Mouse (Mus musculus) cerebellum, adult 9-10 months (tissue): ENCODE measurements around the gene Srms.
"Not testable (repeated sequence)": the region's sequence is repeated elsewhere in the genome, so short reads cannot be mapped to it uniquely, and the experiment has no call there.

Source experiments
- DNase-seq: peaks from one replicate; pipeline ENCODE4 v3.0.0; 2022

Gene Srms

DNA sequence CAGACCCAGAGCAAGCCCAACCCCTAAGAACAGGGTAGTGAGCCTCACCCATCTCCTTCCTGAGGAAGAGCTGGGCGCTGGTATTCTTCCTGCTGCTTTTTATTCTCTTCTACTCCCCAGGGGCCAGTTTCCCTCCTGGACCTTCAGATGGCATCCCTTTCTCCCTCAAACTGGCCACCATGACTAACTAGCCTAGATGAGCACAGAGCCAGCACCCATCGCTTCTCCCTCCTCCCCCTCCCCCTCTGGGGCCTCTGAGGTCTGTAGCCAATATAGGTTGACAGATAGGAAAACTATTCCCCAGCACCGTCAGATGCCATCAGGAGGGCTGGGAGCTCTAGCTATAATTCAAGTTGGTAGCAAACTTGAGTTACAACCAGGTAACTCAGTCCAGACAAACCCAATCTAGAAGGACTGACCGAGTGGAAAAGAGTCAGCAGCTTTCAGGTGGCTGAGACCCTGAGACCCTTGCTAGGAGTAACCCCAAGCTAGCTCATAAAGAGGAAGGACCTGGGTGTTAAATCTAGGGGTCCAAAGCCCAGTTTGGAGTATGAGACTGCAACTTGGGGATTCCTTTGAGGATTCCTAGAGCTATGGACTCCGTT is 6.0 kb upstream of the Srms start:
- no peak for DNase-seq

DNA sequence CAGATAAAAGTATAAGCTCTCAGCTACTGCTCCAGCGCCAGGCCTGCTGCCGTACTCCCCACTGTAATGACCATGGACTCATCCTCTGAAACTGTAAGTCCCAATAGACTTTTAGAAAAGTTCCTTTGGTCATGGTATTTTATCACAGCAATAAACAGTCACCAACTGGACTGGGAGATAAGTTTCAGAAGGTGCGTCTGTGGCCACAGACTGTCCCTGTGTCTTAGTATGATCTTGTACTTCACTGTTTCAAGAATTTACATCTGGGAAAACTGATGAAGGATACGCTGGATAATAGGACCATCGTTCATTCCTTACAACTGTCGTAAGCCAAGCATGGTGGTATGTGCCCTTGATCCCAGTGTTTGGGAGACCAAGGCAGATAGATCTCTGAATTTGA is 3.1 kb upstream of the Srms start:
- DNase-seq, result no peak

DNA sequence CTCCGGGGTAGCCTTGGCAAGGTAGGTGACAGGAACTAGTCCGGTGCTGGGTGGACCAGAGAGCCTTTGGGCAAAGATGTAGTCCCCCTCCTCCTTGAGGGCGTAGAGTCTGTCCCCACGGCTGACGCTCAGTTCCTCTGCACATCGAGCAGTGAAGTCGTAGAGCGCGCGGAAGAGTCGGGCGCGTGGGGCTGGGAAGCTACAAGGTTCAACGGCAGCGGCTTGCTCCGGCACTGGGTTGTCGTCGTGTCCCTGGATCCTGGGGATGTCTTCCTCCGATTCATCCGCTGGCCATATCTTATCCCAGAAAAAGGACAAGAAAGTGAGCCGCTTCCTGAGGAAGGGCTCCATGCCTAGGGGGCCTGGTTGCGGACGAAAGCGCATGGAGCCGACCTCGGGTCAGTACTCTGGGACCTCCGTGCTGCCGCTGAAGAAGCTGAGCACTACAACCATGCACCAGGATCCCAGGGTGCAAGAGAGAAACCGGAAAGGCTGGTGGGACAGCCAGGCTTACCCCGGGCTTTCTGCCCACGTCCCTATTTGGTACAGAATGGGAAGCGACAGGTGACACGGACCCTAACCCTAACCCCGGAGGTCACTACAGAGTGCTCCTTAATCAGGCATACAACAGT is 480 bp downstream of the Srms start:
- no peak for DNase-seq

DNA sequence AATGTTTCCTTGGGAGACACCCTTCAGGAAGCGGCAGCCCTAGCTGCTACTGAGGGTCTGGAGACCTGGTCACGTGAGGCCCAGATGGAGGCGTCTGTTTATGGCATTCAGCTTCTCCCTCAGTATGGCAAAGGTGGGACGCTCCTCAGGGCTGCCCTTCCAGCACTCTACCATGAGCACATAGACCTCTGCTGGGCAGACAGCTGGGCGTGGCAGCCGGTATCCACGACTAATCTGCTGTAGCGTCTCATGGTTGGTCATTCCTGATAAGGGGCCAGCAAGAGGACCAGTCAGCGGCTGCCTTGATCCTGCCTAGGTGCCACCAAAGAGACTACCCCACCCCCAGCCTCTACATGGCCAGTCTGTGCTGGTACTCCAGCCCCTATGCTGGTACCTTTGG is 6.9 kb downstream of the Srms start:
- no peak for DNase-seq

DNA sequence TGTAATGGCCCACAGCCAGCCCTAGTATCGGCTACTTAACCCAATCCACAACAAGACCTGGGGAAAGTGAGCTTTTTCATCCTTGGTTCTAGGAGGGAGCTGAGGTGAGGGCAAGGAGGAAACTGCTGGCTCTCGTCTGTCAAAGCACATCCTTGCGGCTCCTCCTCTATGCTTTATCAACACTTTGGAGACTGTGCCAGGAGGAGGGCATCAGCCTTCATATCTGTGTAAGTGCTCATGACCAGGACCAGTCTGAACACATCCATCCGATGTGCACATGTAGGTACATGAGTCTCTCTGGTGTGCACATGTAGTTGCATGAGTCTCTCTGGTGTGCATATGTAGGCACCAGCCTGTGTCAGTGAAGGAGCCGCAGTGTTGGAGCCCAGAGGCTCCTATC is 7.3 kb downstream of the Srms start:
- DNase-seq, result no peak

DNA sequence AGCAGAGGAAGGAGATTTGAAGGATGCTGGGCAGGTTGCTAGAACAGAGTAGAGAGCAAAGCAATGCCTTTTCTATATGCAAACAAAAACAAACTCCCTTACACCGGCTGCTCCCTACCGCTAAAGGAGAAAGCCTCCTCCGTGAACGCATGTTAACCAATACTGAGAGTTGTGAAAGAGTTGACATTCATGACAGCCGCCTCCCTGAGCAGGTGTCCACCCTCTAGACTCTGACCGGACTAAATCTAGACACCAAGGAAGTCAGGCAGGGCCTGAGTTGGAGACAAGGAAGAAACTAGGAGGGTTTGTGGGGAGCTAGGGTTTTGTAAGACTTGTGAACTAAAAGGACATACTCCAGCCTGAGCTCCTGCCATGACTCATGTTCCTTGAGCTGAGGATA is 10.1 kb downstream of the Srms start:
- DNase-seq, result no peak

DNA sequence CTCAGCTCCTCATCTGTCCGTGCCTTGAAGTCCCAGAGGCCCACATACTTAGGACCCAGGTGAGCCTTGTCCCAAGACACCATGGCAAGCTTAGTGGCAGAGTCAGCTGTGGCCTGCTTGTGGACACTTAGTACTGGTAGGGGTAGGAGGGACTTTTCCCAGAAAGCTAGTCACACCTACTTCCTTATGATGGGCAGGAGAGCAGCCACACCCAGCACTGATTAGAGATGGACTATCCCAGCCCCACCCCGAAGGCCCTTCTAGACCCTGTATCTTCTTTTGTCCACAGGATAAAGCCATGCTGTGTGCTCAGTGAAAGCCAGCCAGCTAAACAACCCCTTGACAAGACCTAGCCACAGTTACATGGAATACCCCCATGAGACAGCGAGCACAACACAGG is 10.6 kb downstream of the Srms start, which contains the start of gene Ptk6:
Gene Ptk6 (minus strand): TSS at position 368 of the 400 bp plus-strand sequence.
- DNase-seq, result no peak

DNA sequence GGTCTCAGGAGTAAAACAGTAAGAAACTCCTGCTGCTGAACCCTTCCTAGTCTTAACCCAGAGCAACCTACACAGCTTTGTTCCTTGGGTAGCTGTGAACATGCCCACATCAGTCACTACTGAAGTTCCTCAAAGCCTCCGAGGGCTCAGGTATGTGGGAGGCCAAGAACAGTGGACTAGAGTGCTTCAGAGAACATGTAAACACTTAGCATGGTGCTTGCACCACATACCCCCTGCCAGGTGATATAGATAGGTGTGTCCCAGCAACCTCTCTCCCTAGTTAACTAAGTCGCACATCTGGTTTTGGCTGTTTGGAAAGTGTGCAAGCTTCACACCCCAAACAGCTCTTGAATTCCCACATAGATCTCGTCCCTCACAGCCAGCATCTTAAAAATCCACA is 11.4 kb downstream of the Srms start:
- DNase-seq, result no peak

DNA sequence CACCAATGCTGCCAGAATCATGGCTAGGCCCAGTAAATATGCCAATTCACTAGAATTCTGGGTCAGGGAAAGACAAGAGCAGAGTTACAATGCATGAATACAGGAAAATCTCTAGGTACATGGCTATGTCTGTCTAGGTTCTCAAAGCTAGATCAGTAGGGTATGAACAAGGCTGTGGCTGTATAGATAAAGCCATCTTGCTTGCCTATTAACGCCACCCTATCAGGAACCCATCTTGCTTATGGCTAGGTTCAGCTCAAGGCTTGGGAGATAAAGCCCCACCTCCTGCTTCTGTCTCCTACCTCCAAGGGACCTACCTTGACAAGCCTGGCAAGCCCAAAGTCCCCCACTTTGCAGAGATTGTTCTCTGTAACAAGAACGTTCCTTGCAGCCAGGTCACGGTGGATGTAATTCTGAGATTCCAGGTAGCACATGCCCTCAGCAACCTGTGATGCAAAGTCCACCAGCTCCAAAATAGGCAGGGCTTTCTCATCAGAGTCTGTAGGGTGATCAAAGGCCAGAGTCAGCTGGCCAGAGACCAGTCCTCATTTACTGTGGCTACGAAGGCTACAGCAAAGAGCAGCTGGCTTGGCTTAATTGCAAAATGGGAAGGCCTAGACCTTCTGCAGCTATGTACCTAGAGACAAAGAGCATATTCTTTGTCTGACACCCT is 16.2 kb downstream of the Srms start:
- DNase-seq, result no peak

DNA sequence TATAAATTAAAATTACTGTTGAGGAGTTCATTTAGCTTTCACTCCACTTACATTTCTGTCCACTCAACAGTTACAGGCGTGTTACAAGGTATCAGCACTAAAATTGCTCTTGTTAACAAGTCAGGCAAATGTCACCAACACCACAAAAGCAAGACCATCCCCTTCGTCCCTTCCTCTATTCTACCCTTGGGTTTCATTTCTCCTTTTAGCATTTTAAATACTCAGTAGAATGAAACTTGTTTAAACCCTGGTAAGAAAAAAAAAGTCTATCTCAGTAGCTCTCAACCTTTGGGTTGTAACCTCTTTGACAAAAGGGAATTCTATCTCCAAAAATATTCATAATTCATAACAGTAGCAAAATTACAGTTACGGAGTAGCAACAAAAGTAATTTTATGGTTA is 19.9 kb downstream of the Srms start:
- no peak for DNase-seq

DNA sequence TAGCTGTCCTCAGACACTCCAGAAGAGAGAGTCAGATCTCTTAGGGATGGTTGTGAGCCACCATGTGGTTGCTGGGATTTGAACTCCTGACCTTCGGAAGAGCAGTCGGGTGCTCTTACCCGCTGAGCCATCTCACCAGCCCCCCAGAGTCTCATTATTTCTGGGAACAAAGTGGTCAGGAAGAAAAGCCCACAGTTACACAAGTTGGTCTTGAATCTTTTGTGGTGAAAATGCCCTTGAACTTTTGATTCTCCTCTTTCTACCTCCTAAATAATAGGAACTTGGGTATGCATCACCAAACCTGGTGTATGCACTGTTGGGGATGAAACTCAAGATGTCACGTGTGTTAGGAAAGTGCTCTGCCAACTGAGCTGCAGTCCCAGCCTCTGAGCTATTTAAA is 21.0 kb downstream of the Srms start:
- DNase-seq, result no peak

DNA sequence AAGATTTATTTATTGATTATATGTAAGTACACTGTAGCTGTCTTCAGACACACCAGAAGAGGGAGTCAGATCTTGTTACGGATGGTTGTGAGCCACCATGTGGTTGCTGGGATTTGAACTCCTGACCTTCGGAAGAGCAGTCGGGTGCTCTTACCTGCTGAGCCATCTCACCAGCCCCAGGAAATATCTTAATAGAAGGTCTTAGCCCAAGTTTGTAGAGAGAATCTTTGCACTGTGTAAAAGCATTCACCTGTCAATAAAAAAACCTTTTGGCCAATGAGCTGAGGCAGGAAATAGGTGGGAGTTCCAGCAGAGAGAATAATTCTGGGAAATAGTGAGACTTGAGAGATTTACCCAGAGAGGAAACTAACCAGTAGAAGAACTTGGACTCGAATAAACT is 21.6 kb downstream of the Srms start:
- DNase-seq, result not testable (repeated sequence)

DNA sequence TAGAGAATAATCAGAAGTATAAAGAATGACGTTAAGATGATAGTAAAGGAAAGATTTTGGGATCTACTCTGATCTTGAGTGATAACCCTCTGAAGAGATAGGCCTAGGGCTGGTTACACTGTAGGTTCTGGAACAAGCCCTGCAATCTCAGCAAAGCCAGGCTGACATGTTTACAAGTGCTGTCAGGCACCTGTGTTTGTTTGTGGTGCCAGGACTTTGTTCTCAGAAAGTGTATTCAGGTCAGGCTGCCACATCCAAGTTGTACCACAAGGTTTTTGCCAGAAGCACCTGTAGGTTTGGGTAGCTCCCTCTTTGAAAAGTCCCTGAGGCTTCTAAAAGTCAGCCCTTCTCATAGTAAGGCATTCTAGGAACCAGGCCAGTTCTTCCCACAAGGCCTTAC is 23.7 kb downstream of the Srms start:
- no peak for DNase-seq

DNA sequence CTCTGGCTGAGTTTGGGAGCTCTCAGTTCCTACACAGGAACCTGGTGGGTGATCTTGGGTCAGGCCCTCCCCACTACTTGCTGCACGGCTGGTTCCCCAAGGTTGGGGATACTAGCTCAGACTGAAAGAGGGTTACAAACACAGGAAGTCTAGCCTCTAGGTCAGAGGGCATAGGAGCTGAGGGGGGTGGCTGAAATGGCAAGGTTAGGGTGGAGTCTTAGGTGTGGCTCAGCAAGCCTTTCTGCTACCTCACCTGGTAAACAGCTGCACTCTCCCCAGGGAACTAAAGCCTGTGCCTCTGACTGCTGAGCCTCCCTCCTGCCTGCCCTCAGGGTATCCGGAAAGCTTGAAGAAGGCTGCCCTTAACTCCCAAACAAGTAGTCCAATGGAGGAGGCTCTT is 24.3 kb downstream of the Srms start:
- no peak for DNase-seq

DNA sequence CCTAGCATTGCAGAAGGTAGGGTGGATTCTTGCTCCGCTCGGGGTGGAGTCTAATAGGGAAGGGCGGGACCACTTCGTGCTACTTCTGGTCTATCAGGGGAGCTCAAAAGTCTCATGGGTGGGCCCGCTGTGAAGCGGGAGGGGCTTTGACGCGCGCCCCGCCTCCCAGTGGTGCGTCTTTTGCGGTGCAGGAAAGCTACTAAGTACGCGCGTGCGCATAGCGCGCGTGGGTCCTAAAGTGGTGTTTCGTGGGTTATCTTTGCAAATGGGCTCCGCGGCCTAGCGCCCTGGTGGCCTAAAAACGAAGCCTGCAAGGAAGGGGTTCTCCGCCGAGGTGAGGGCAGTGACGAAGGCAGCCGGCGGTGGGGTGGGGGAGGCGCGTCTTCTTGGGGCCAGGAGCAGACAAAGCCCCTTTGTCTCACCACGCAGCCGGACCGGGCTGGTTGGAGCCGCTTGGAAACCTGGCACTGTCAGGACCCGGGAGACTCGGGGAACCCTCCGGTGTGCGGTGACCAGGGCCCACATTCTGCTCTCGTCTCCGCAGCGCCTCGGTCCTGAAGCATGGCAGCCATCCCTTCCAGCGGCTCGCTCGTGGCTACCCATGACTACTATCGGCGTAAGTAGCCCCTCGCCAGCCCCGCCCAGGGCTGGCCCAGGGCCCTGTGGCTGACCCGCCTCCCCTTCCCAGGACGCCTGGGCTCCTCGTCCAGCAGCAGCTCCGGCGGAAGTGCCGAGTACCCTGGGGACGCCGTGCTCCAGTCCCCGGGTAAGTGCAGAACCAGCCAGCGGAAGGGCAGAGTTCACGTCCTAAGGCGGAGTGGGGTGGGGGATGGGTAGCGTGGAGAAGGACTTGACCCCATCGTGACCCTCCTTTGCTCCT is 25.6 kb downstream of the Srms start, which contains the start of gene Ppdpf:
Gene Ppdpf (plus strand): TSS at position 127 of the 880 bp plus-strand sequence.
- DNase-seq, result peak; percentile 88

DNA sequence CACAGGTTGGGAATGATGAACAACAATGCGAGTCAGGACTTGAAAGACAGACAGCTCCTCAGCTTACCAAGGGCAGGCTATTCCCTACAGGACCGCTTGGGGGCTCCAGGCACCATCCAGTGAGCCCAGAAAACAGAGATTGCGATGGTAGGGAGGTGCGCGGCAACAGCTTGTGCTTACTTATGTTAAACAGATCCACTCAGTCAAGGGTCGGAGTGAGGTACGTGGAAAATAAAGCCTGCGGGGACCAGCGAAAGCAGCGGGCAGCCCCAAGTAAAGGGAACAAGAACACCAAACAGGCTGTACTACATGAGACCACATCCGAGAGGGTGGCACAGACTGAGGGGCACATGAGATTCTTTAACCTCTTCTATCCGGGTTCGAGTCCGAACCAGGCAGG is 26.4 kb downstream of the Srms start:
- DNase-seq, result peak; percentile 94

DNA sequence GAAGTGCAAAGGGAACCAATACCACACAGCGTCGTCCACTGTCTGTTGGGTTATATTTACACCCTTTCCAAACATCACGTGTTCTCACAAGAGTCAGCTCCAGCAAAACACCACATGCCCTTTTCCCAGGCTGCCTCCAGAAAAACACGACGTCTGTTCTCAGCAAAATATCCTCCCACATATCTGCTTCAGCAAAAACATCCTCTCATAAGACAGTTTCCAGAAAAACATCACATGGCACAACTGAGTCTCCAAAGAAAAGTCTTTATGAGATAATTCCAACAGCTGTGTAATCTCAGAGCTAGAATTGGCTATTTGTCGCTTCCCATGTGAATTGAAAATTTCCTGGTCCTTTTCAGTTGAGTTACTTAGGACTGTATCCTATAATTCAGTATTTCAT is 32.1 kb downstream of the Srms start:
- DNase-seq, result no peak

DNA sequence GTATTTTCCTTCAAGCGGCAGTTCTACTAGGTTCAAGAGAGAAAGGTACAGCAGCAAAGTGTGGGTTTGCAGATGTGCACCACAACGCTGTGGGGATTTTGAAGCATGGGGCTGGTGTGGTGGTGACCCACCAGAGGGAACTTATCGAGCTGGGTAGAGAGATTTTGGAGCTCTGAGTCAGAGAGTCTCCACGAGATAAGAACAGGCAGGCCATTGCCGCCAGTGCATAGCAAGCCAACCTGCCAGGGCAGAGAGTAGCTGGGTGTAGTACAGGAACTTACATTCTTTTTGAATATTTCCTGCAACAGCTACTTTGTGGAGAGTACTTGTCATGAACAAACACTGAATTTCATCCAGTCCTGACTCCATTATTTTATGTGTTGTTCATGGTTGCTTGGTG is 34.5 kb downstream of the Srms start:
- DNase-seq, result no peak

DNA sequence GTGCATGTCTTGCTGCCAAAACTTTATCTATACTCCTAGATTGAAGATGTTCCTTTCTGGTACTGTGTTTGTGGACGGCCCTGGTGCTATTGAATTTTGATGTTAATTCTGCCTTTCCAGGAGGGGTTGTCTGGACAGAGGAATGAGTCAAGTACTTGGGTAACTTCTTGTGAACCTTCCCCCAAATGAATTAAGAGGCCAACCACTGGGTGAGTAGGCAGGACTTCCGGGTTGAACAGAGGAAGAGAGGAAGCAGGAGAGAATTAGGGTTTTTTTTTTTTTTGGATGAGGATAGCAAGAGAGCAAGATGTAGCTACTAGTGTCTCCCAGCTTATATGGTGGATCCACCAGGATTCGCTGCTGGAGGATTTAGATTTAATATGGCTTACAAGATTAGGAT is 35.0 kb downstream of the Srms start:
- DNase-seq, result no peak

DNA sequence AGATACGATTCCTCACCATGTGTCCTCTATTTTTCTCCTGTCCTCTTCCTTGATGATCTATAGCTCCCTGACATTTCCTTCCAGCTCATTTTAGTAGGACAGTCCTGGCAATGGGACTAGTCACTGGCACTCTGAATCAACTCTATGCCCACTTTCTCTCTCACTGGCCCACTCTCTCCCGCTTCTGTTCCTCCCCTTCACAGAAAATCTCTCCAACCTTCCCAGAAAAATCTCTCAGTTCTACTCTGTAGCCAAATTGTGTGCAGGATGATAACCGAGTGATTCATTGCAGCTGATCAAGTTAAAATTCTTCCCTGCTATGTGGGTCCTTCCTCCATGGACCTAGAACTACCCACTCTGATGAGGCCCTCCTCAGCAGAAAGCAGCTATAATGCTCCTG is 38.3 kb downstream of the Srms start:
- no peak for DNase-seq

DNA sequence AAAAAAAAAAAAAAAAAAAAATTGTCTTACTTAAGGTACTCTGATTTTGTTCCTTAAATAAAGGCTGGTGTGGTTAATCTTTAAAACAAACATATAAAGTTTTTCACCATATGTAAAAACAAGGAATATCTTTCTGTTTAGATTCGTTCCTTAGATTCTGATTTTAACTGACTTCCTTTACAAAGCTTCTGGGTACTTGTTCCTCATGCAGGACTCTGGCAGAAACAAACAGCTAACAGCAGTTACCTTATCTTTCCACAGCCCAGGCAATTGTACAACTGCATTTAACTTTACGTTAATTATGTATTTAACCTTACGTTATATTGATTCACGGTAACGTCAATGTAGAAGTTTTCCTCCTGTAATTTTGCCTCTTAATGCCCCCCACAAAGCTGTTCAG is 46.5 kb downstream of the Srms start:
- no peak for DNase-seq

DNA sequence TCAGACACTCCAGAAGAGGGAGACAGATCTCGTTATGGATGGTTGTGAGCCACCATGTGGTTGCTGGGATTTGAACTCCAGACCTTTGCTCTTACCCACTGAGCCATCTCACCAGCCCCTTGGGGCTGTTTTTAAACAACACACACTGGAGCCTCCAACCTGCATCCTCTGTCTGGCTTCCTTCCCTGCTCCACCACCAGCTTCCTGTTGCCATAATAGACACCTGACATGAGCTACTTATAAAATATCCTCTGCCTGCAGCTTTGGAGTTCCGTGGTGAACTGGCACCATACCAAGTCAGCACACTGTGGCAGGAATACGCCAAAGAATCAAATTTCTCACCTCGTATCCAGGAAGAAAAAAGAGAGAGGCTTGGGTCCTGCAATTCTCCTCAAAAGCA is 52.2 kb downstream of the Srms start:
- peak; percentile 59 for DNase-seq

DNA sequence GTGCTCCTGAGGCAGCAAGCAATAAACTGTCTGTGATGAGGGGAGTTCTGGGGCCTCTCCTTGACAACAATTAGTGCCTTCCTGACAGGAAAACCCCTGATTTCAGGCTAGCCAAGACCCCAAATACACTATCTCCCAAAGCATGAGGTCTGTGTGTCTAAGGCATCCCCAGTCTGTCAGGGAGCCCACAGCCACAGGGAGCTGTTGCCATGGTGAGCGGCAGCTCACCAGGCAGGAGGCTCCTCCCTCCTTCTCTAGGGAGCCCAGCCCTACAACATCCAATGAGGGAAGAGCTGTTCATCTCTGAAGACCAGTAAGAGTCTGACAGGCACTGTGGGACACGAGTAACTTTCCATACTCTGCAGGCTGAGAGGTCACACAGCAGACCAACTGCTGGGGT is 53.2 kb downstream of the Srms start:
- peak; percentile 79 for DNase-seq

DNA sequence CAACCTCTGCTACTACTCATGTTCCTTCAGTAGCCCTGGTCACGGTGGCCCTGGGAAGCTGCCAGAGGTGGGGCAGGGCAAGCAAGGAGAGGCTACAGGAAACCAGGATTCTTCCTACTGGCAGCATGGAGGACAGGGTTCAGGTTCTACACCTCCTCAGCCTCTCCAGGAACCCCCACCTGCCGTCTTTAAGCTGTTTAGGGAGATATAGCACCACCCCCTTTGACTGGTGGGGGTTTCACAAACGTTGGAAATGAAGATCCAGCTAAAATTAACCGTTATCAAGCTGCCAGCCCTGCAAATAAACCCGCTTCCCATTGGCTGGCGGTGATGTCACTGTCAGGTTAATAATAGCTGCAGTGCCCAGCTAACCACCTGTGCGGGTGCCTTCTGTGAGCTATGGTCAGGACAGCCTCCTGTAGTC is 53.9 kb downstream of the Srms start:
- peak; percentile 96 for DNase-seq
